Mouse (Mus musculus) CD4-positive helper T cell, adult 2 months (primary cell): ENCODE data around the gene Zfp738.
"Not testable (repeated sequence)": the region's sequence is repeated elsewhere in the genome, so short reads cannot be mapped to it uniquely, and the experiment has no call there.

Experiments used
- DNase-seq: peaks from one replicate; pipeline ENCODE4 v3.0.0-alpha.2; 2012; ENCODE audit warnings: low read depth, missing footprints, low spot score

The Zfp738 gene

DNA sequence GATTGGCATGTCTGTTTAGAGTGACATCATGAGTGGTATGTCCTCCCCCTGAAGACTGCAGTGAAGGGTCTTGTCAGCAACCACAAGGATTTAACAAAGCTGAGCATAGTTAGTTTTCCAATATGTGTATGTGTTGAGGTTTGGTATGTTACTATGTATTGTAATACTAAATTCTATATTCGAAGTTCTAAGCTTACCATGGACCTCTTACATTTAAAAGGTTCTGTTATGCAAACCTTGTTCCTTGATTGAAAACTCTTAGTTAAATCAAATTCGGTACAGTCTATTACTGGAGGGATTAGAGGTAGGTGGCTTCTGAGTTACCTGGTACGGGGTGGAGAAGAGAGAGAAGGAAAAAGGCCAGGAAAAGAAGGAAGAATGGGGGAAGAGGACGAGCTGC lies at the start of gene Zfp738:
TSS of gene Zfp738 (minus strand) at position 101 of the 400 bp plus-strand sequence.
- DNase-seq: no peak

- not testable (repeated sequence) for DNase-seq
Measured at GRCm38 (mm10) chr13:67734391-67734790, 47.5 kb upstream of the Zfp738 start.

DNA sequence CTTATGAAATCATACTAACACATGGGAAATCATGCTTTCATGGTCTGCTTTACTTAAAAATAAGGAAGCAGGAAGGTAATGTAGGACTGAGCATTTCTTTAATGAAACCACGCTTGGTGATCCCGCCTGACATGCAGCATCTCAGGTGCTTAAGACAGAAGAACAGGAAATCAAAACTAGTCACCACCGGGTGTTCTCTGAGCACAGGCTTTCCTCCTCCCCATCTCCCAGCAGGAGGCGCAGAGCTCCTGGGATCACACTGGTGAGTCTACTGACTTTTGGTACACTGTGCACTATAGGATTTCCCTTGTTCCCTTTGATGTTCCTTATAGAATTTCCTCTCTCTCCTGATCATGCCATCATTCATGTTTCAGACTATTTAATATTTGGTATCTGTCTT lies 42.6 kb upstream of the Zfp738 start:
- peak; percentile 38 for DNase-seq

DNA sequence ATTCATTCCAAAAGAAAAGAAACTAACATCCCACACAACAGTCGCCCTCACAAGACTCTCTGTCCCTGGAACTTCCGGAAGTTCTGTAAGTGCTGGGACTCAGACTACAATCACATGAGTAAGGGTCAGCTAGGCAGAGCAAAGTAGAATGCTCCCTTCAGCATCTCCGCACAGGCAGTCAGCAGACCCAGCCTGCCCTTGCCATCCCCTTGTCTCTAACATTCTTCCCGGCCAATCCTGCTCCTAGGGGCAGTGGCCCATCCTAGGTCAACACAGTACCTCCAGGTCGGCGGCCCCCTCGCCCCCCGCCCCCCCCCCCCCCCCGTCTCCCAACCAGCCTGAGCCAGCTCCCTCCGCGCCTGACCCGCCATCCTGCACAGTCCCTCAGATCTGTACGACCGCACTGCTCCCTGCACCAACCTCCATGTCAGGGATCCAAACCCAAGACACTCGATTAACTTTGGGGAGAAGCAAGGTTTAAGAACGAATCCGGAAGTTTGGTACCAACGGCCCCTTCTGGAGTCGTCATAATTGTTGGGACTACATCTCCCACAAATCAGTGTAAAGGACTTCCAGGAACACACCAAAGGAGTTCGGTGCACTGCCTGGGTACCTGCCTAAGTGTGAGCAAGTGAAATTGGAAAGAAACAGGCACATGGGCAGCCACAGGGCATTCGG lies 41.9 kb upstream of the Zfp738 start, which contains the start of gene Zfp65:
TSS of gene Zfp65 (minus strand) at position 533 of the 678 bp plus-strand sequence.
- DNase-seq: peak; percentile 66

- no peak for DNase-seq
Measured at GRCm38 (mm10) chr13:67728106-67728505, 41.2 kb upstream of the Zfp738 start.

GRCm38 (mm10) chr13:67725331-67725730 lies 38.5 kb upstream of the Zfp738 start:
- not testable (repeated sequence) for DNase-seq

- peak; percentile 90 for DNase-seq
Measured at GRCm38 (mm10) chr13:67723848-67724479, 37.1 kb upstream of the Zfp738 start.

GRCm38 (mm10) chr13:67683841-67684240 lies 3.0 kb downstream of the Zfp738 start:
- not testable (repeated sequence) for DNase-seq

- peak; percentile 91 for DNase-seq
Measured at GRCm38 (mm10) chr13:67682959-67683735, 3.7 kb downstream of the Zfp738 start.

DNA sequence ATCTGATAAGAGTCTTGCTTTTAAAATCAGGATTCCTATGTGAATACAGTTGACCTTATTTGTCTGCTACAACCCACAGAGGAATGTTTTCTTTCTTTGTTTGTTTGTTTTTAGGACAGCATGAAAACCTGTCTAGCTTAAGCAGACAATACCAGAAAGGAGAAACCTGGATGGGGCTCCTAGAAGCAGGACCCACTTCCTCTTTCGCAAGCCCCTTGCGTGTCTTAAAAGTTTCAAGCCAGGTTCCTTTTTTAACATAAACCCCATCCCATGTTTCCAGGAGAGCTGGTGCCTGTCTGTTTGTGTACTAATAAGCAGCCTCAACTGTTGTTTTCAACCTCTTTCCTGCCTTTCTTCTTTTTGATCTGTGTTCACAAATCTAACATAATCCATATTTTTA lies 12.0 kb downstream of the Zfp738 start:
- DNase-seq: no peak

- DNase-seq: no peak
Measured at GRCm38 (mm10) chr13:67652496-67652895, 34.4 kb downstream of the Zfp738 start.

DNA sequence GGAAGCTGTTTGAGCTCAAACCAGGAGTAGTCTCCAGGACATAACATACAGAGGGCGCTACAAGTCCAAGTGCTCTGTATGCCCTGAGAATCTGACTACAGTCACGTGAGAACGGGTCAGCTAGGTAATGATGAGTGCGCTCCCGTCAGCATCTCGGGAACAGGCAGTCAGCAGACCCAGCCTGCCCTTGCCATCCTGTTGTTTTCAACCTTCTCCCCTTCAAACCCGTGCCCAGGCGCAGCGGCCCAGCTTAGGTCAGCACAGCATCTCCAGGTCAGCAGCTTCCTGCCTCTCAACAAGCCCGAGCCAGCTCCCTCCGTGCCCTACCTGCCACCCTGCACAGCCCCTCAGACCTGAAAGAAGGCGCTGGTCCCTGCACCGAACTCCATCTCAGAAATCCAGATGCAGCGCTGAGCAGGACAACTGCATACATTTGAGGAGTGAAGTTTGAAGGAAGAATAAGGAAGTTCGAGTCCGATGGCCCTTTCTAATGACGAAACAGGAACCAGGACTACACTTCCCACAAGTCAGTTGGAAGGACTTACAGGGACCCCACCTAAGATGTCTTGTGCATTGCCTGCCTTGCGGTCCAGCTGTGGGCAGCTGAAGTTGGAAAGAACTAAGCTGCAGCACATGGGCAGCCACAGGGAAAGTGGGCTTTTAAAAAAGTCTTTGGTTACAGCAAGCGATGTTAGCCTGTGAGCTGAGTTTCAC lies 49.4 kb downstream of the Zfp738 start, which contains the start of the genes Gm49345 and Zfp729a:
TSS of gene Gm49345 (minus strand) at position 476 of the 714 bp plus-strand sequence.
TSS of gene Zfp729a (minus strand) at position 498 of the 714 bp plus-strand sequence.
- DNase-seq: peak; percentile 93

DNA sequence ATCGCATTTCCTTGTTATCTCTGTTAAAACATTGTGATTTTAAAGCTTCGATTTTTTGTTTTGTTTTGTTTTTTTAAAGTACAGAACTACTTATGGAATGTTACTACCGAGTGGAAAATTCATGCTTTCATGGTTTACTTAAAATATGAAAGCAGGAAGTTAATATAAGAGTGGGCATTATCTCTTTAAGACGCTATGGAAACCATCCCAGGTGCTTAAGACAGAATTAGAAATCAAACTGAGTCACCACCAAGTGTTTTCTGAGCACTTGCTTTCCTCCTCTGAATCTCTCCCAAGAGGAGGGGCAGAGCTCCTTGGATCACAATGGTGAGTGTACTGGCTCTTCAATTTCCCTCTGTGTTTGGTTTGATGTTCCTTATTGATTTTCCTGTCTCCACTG lies 76.8 kb downstream of the Zfp738 start:
- peak; percentile 7 for DNase-seq

DNA sequence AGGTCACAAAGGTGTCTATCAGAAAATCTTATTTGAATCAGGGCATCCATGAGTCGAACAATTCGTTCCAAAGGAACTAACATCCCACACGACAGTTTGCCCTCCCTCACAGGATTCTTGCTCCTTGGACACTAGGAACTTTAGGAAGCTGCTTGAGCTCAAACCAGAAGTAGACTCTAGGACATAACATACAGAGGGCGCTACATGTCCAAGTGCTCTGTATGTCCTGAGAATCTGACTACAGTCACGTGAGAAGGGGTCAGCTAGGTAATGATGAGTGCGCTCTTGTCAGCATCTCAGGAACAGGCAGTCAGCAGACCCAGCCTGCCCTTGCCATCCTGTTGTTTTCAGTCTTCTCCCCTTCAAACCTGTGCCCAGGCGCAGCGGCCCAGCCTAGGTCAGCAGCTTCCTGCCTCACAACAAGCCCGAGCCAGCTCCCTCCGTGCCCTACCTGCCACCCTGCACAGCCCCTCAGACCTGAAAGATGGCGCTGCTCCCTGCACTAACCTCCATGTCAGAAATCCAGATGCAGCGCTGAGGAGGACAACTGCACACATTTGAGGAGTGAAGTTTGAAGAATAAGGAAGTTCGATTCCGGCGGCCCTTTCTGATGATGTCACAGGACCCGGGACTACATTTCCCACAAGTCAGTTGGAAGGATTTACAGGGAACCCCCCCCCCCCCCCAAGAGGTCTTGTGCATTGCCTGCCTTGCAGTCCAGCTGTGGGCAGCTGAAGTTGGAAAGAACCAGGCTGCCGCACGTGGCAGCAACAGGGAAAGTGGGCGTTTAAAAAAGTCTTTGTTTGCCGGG lies 77.6 kb downstream of the Zfp738 start, which contains the start of gene Zfp729b:
TSS of gene Zfp729b (minus strand) at position 642 of the 811 bp plus-strand sequence.
- peak; percentile 93 for DNase-seq
